Mouse (Mus musculus) bone marrow, adult 2 months (tissue): ENCODE data around the gene Pign.

Experiments
- CTCF ChIP-seq: fragments of 200-500 bp; IDR thresholded peaks from 2 replicates; pipeline ENCODE4 v1.5.1; 2011; ENCODE audit warnings: low read length, control low read depth; ENCODE audit not compliant: control insufficient read depth, insufficient read depth
- POLR2A ChIP-seq: fragments of 200-500 bp; IDR thresholded peaks from 2 replicates; pipeline ENCODE4 v1.6.1; 2011; ENCODE audit warnings: low read depth, mild to moderate bottlenecking, control low read depth, low read length, borderline replicate concordance; ENCODE audit not compliant: control insufficient read depth

DNA sequence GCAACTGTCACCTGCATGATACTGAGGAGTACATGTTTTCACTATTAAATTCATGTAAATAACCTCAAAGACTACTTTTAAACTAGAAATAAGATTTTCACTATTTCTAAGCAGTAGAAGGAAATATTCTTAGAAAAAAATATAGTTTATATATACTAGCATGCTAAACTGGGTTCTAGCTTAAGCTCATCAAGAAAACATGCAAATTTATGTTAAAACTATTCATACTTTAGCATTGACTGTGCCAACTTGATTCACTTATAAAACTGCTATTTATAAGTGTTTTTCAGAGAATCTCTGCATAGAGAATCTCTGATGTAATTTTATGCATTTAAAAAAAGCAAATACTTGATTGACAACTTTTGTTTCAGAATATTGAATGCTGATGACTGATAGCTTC, 113.3 kb downstream of the Pign start:
- TF ChIP-seq POLR2A (no peak), CTCF (no peak)
